Mouse (Mus musculus) thymus, adult 2 months (tissue): Measurements from ENCODE around the gene Myf6. TPM values are rescaled to one million over a fixed set of nuclear protein-coding genes. Genes with fewer than 3 reads are reported as not detected.

Experiments used
- DNase-seq: peaks from one replicate; pipeline ENCODE4 v3.0.0; 2021
- H3K27ac ChIP-seq: fragments of 200-500 bp; 2 replicates; pipeline ENCODE4 v1.5.1; 2012; ENCODE audit warnings: low read length, control low read depth; ENCODE audit not compliant: control insufficient read depth, insufficient read depth
- H3K27me3 ChIP-seq: fragments of 200-500 bp; 2 replicates; pipeline ENCODE4 v1.6.1; 2012; ENCODE audit warnings: mild to moderate bottlenecking, low read length, moderate library complexity, mixed read lengths; ENCODE audit not compliant: control insufficient read depth, insufficient read depth
- H3K36me3 ChIP-seq: fragments of 200-500 bp; 2 replicates; pipeline ENCODE4 v1.6.1; 2012; ENCODE audit warnings: mild to moderate bottlenecking, low read length, moderate library complexity; ENCODE audit not compliant: control insufficient read depth, insufficient read depth
- H3K4me1 ChIP-seq: fragments of 200-500 bp; replicated peaks from 2 replicates; pipeline ENCODE4 v1.6.1; 2012; ENCODE audit warnings: low read length; ENCODE audit not compliant: control insufficient read depth, insufficient read depth
- H3K4me3 ChIP-seq: fragments of 200-500 bp; 2 replicates; pipeline ENCODE4 v1.5.1; 2012; ENCODE audit warnings: mild to moderate bottlenecking, low read length, control low read depth, moderate library complexity; ENCODE audit not compliant: control insufficient read depth, insufficient read depth
- CTCF ChIP-seq: fragments of 200-500 bp; IDR thresholded peaks from 2 replicates; pipeline ENCODE4 v1.5.1; 2012; ENCODE audit warnings: mild to moderate bottlenecking, control low read depth, low read length, moderate library complexity, borderline replicate concordance; ENCODE audit not compliant: control insufficient read depth, poor library complexity, insufficient read depth; ENCODE audit errors: extremely low read depth
- POLR2A ChIP-seq: fragments of 200-500 bp; IDR thresholded peaks from 2 replicates; pipeline ENCODE4 v1.6.1; 2012; ENCODE audit warnings: mild to moderate bottlenecking, low read length, control low read depth, moderate library complexity; ENCODE audit not compliant: control insufficient read depth, poor library complexity, insufficient read depth; ENCODE audit errors: extremely low read depth
- WGBS: fragments of 180-500 bp; shearing (Covaris S2); methylation state at CpG from one replicate; pipeline ENCODE4 v1.1.7; 2018; 5-methylcytosine and 5-hydroxymethylcytosine counted together
- polyA plus RNA-seq: library from polyadenylated mRNA; depleted of rRNA; stranded (reverse); fragments of >200 nt; gene quantifications from 2 replicates; pipeline ENCODE4 v1.2.3, GENCODE M21; 2012

Myf6 gene
- polyA plus RNA-seq, 1 experiment, result not detected

GRCm38 (mm10) chr10:107503430-107503829 is 8.9 kb upstream of the Myf6 start:
- no peak for TF ChIP-seq CTCF
- no peak for TF ChIP-seq POLR2A
- no peak for DNase-seq
- 83% methylated on average over 4 of the region's 4 CpGs for WGBS

GRCm38 (mm10) chr10:107502193-107502592 is 7.7 kb upstream of the Myf6 start:
- Histone ChIP-seq H3K36me3 (no peaks in the 10 kb centered on the region), H3K4me1 (no peaks in the 10 kb centered on the region), H3K27me3 (no peaks in the 10 kb centered on the region), H3K27ac (no peak overlapping the region), H3K4me3 (no peak overlapping the region)
- DNase-seq, result no peak
- WGBS, result 96% methylated on average over 7 of the region's 7 CpGs
- no peak for TF ChIP-seq POLR2A

More at GRCm38 (mm10) chr10:107503430-107503829, 8.9 kb upstream of the Myf6 start:
- no peaks in the 10 kb centered on the region for H3K36me3 ChIP-seq
- H3K4me1 ChIP-seq, result no peaks in the 10 kb centered on the region
- no peaks in the 10 kb centered on the region for H3K27me3 ChIP-seq
- no peak overlapping the region for H3K27ac ChIP-seq
- H3K4me3 ChIP-seq, result no peak overlapping the region

GRCm38 (mm10) chr10:107499656-107500055 is 5.1 kb upstream of the Myf6 start:
- Histone ChIP-seq H3K27ac (no peak overlapping the region), H3K36me3 (no peaks in the 10 kb centered on the region), H3K4me3 (no peak overlapping the region), H3K27me3 (no peaks in the 10 kb centered on the region), H3K4me1 (no peaks in the 10 kb centered on the region)
- no peak for DNase-seq
- WGBS, result 89% methylated on average over 7 of the region's 7 CpGs
- no peak for TF ChIP-seq CTCF
- TF ChIP-seq POLR2A, result no peak

DNA sequence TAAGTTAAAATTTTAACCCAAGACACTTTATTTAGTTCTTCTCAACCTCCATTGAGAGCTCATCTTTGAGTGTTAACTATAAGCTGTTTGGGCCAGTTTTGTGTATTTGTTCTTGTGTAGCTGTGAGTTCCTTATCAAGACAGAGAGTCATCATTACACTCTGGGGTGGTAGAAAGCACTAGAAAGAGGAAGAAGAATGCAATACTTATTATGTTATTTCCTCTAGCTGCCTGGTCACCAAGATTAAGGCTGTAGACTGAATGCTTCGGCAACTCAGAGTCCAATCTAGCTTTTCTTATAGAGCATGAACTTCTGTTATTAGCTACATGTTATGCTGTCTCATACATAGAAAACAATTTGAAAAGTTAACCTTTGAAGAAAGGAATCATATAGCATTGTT is 1.9 kb upstream of the Myf6 start:
- Histone ChIP-seq H3K4me1 (no peaks in the 10 kb centered on the region), H3K27ac (no peak overlapping the region), H3K4me3 (no peak overlapping the region), H3K36me3 (no peaks in the 10 kb centered on the region), H3K27me3 (no peaks in the 10 kb centered on the region)
- 27% methylated on average over 1 of the region's 1 CpGs for WGBS
- TF ChIP-seq POLR2A, result no peak
- no peak for TF ChIP-seq CTCF
- DNase-seq, result no peak

DNA sequence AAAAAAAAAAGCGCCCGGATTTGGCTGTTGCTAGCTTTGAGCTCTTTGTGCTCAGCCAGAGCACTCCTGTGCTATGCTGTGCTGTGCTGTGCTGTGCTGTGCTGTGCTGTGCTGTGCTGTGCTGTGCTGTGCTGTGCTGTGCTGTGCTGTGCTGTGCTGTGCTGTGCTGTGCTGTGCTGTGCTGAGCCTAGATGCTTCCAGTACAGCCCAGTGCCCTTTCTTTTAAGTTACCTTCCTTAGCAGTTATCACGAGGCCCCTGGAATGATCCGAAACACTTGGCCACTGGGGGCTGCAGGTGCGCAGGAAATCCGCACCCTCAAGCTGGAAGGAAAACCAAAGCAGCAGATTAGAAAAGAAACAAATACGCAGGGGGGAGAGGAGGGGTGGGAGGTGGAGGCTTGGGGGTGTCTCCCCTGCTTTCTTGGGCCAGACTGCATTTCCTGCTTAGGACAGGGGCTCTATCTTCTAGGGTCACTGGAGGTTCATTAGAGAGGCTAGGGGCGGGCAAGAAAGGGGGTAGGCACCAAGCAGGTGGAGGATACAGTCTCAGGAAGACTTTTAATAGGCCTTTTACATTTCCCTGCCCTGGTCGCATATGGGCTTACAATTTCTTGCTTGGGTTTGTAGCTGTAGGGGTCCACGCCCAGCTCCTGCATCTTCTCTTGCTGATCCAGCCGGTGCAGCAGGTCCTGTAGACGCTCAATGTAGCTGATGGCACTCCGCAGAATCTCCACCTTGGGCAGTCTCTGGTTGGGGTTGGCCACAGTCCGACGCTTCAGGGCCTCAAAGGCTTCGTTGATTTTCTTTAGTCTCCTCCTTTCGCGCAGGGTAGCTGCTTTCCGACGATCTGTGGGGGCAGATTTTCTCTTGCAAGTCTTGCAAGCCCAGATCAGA is 710 bp downstream of the Myf6 start:
- no peak overlapping the region for H3K27ac ChIP-seq
- H3K27me3 ChIP-seq, result no peaks in the 10 kb centered on the region
- H3K4me3 ChIP-seq, result no peak overlapping the region
- no peaks in the 10 kb centered on the region for H3K36me3 ChIP-seq
- WGBS, result 57% methylated on average over 20 of the region's 20 CpGs
- DNase-seq, result no peak
- no peaks in the 10 kb centered on the region for H3K4me1 ChIP-seq
- TF ChIP-seq CTCF (no peak), POLR2A (no peak)

DNA sequence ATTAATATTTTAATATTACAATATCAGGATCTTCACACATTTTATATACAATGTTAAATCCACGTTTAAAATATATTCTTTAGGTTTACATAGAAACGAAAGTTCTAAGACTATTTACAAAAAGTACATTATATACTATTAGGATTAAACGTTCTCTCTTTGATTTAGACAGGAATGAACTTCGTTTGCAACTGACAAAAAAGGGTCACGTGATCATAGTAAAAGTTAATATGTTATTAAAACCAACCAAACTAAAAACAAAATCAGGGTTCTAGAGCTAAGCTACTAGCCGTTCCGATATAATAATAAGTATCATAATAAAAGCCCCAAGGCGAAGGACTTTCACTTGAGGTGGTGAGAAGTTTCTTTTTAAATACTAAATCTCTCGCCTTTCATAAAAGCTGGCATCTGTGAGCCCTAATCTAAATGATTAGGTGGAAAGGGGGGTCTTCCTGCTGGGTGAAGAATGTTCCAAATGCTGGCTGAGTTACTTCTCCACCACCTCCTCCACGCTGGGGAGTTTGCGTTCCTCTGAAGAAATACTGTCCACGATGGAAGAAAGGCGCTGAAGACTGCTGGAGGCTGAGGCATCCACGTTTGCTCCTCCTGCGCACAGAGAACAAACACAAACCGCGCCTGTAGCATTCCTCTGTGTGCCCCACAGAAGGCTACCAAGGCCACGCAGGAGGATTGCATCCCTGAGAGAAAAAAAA is 1.5 kb downstream of the Myf6 start:
- no peak for TF ChIP-seq POLR2A
- TF ChIP-seq CTCF, result no peak
- no peak overlapping the region for H3K4me3 ChIP-seq
- WGBS, result 32% methylated on average over 18 of the region's 18 CpGs
- H3K27me3 ChIP-seq, result no peaks in the 10 kb centered on the region
- H3K27ac ChIP-seq, result no peak overlapping the region
- H3K36me3 ChIP-seq, result no peaks in the 10 kb centered on the region
- DNase-seq, result no peak
- H3K4me1 ChIP-seq, result no peaks in the 10 kb centered on the region
